Mouse (Mus musculus) ES-E14 (cell line): ENCODE measurements around the gene Tex14. TPM values are rescaled to one million over a fixed set of nuclear protein-coding genes. Genes with fewer than 3 reads are reported as not detected.
"Not testable (repeated sequence)": the region's sequence is repeated elsewhere in the genome, so short reads cannot be mapped to it uniquely, and the experiment has no call there.

Experiments used
- DNase-seq: peaks from one replicate; pipeline ENCODE4 v3.0.0-alpha.2; 2013; ENCODE audit warnings: low read depth, low spot score
- H3K27ac ChIP-seq: 2 replicates; pipeline ENCODE4 v1.5.1; 2012; ENCODE audit warnings: low read depth, mild to moderate bottlenecking, low read length, moderate library complexity, mixed read lengths; ENCODE audit not compliant: poor library complexity, insufficient read depth, severe bottlenecking
- H3K36me3 ChIP-seq: 2 replicates; pipeline ENCODE4 v1.6.1; 2012; ENCODE audit warnings: mild to moderate bottlenecking, low read length, moderate library complexity, mixed read lengths; ENCODE audit not compliant: control insufficient read depth, poor library complexity, insufficient read depth, severe bottlenecking
- H3K4me1 ChIP-seq, 2 experiments: fragments of 150-350 bp in 1 of 2; sonication (generic) in 1 of 2; 2 replicates each; pipeline ENCODE4 v1.6.1; 2012; ENCODE audit warnings: low read length in 2 of 2, mild to moderate bottlenecking in 1 of 2, mixed read lengths in 1 of 2; ENCODE audit not compliant: control insufficient read depth in 2 of 2, insufficient read depth in 2 of 2, poor library complexity in 1 of 2
- H3K4me3 ChIP-seq, 2 experiments: fragments of 150-350 bp in 1 of 2; sonication (generic) in 1 of 2; 2 replicates each; pipeline ENCODE4 v1.5.1; 2012; ENCODE audit warnings: low read length in 2 of 2, low read depth in 1 of 2, mild to moderate bottlenecking in 1 of 2, mixed read lengths in 1 of 2; ENCODE audit not compliant: insufficient read depth in 1 of 2, poor library complexity in 1 of 2, severe bottlenecking in 1 of 2
- H3K9ac ChIP-seq: 2 replicates; pipeline ENCODE4 v1.6.1; 2012; ENCODE audit warnings: low read depth, mild to moderate bottlenecking, low read length, mixed read lengths; ENCODE audit not compliant: poor library complexity, insufficient read depth, severe bottlenecking
- H3K9me3 ChIP-seq: fragments of 150-350 bp; sonication (generic); 2 replicates; pipeline ENCODE4 v1.6.1; 2012; ENCODE audit warnings: low read depth, mild to moderate bottlenecking, low read length; ENCODE audit not compliant: control insufficient read depth, insufficient read depth
- CHD2 ChIP-seq: IDR thresholded peaks from 2 replicates; pipeline ENCODE4 v1.6.1; 2014; ENCODE audit warnings: mild to moderate bottlenecking, low read depth, low read length, inconsistent platforms
- HCFC1 ChIP-seq: IDR thresholded peaks from 2 replicates; pipeline ENCODE4 v1.6.1; 2012; ENCODE audit warnings: low read length, inconsistent platforms, borderline replicate concordance; ENCODE audit not compliant: insufficient read depth
- MAFK ChIP-seq: IDR thresholded peaks from 2 replicates; pipeline ENCODE4 v1.6.1; 2014; ENCODE audit warnings: mild to moderate bottlenecking, low read depth, low read length, inconsistent platforms; ENCODE audit not compliant: insufficient read depth
- ZC3H11A ChIP-seq: IDR thresholded peaks from 2 replicates; pipeline ENCODE4 v1.6.1; 2012; ENCODE audit warnings: low read depth, mild to moderate bottlenecking, inconsistent platforms, low read length, borderline replicate concordance
- ZNF384 ChIP-seq: IDR thresholded peaks from 2 replicates; pipeline ENCODE4 v1.6.1; 2012; ENCODE audit warnings: low read depth, low read length, inconsistent platforms
- in situ Hi-C, 2 experiments: fragments of 600-800 bp; cut with MboI; formaldehyde crosslinking; loops; one replicate each; pipeline ENCODE4 v1.15.1; 2025; ENCODE audit warnings: low sequenced_read_pairs in 2 of 2, inconsistent platforms in 1 of 2; ENCODE audit not compliant: unreplicated experiment in 2 of 2
- total RNA-seq: library from RNA; depleted of rRNA; stranded (reverse); fragments of 300-350 nt; gene quantifications from 2 replicates; pipeline ENCODE4 v1.2.3, GENCODE M21; 2012

The Tex14 gene
- total RNA-seq, 1 experiment = 11.4 TPM

DNA sequence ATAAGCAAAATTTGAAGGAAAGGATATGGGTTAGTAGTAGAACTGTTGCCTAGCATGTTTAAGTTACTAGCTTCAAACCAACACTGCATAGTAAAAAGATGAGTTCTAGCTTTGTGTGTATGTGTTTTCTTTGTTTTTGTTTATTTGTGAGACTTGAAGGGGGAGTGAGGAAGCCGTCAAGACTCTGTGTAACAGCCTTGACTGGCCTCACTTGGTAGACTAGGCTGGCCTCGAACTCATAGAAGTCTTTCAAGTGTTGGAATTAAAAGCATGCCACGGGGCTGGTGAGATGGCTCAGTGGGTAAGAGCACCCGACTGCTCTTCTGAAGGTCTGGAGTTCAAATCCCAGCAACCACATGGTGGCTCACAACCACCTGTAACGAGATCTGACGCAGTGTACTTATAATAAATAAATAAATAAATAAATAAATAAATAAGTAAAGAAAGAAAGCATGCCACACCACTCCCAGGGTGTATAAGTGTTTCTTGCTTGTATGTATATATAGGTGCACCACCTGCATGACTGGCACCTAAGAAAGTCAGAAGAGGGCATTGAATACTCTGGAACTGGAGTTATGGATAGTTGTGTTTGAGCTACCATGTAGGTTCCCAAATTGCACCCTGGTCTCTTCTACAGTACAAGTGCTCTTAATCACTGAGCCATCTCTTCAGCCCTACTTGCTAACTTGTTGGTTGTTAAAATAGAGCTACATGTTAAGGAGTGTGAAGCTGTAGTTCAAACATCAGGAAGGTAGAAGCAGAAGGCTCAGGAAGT lies 18.9 kb downstream of the Tex14 start:
- H3K4me3 ChIP-seq = no peak overlapping the region
- no peak for DNase-seq
- in situ Hi-C loops = no loop called here
- no peaks in the 10 kb centered on the region; a peak in 2 of 4 replicates for H3K4me1 ChIP-seq
- no peak overlapping the region for H3K27ac ChIP-seq
- TF ChIP-seq ZNF384 (no peak), CHD2 (no peak), MAFK (no peak), HCFC1 (no peak), ZC3H11A (no peak)
- no peaks in the 10 kb centered on the region for H3K36me3 ChIP-seq
- H3K9ac ChIP-seq = no peak overlapping the region
- H3K9me3 ChIP-seq = no peaks in the 10 kb centered on the region

DNA sequence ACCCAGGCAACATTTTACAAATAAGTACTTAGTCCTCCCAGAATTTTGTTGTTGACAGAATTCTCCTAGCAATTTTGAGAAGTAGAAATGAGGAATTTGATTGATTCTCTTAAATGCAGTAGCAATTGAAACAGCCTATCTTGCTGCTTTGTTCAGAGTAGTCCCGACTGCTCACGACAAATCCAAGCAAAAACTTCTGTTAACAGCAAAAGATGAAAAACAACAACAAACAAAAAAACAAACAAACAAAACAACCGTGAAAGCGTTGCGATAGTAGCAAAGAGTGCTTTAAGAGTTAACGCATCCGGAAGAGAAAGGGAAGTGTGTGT lies 21.2 kb downstream of the Tex14 start:
- Histone ChIP-seq H3K4me3 (peak overlapping the region; percentile 32 to 35), H3K4me1 (no peaks in the 10 kb centered on the region; a peak in 2 of 4 replicates), H3K9me3 (no peaks in the 10 kb centered on the region), H3K36me3 (no peaks in the 10 kb centered on the region), H3K9ac (no peak overlapping the region), H3K27ac (no peak overlapping the region)
- TF ChIP-seq HCFC1 (no peak), MAFK (no peak), ZNF384 (no peak), CHD2 (no peak), ZC3H11A (no peak)
- no peak for DNase-seq
- in situ Hi-C loops = no loop called here

DNA sequence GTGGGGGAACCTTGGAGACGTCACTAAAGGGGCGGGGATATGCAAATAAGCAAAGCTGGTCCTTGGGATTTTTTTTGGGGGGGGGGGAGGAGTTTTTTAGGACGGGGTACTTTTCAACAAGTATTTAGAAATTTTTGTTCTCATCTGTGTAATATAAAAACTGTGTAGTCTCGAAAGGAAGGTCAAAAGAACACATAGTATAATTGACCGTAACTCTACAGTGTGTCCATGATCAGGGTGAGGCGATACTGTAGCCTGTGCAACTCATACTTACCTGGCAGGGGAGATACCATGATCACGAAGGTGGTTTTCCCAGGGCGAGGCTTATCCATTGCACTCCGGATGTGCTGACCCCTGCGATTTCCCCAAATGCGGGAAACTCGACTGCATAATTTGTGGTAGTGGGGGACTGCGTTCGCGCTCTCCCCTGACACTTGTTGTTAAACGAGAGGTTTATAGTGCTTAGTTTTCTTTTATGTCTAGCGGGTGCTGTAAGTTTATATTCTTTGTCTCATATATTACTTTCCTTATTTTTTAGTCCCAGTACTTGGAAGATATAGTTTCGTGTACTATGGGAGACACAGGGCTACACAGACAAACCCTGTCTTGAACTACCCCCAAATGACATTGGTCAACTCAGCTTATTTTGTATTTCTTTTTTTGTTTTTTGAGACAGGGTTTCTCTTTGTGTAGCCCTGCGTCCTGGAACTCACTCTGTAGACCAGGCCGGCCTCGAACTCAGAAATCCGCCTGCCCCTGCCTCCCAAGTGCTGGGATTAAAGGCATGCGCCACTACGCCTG lies 21.8 kb downstream of the Tex14 start:
- H3K9ac ChIP-seq, H3K36me3 ChIP-seq, H3K9me3 ChIP-seq, H3K4me1 ChIP-seq, in situ Hi-C loops: not testable (repeated sequence)
- peak overlapping the region; percentile 31; the same call in 1 of the 2 replicates for H3K27ac ChIP-seq
- peak; percentile 82 for DNase-seq
- TF ChIP-seq HCFC1 (peak; percentile 85), ZNF384 (peak; percentile 57; the same call in 1 of the 2 replicates), MAFK (peak; percentile 66)
- H3K4me3 ChIP-seq = peak overlapping the region; percentile 32 to 35; a peak in 3 of 4 replicates

DNA sequence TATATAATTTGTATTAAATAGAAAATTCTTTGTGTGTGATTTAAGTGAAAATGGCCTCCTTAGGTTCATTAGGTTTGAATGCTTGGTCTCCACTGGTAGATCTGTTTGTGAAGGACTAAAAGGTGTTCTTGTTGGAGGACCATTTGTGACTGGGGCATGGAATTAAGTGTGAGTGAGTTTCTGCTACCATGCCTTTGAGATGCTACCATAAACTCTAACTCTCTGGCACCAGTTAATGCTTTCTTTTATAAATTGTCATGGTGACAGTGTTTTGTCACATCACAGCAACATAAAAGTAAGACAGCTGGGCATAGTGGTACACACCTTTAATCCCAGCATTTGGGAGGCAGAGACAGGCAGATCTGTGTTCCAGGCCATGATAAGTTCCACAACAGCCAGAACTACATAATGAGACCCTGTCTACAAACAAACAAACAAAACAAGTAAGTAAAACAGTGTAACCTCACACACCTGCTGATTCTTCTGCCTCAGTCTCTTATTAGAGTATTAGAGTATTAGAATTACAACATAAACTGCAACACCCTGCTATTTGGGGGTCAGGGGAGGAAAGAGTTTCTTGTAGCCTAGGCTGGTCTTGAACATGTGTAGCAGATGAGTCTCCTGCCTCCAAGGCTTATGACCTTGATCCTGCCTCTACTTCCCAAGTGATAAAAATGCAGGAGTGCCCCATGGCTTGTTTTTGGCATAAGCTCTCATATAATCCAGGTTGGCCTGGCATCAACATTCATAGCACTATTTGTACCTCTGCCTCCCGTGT lies 22.6 kb downstream of the Tex14 start:
- Histone ChIP-seq H3K27ac (peak overlapping the region; percentile 31; the same call in 1 of the 2 replicates), H3K4me1 (no peaks in the 10 kb centered on the region), H3K4me3 (no peak overlapping the region), H3K9ac (no peak overlapping the region), H3K36me3 (no peaks in the 10 kb centered on the region), H3K9me3 (no peaks in the 10 kb centered on the region)
- DNase-seq = no peak
- TF ChIP-seq ZNF384 (no peak), MAFK (no peak), ZC3H11A (no peak), CHD2 (no peak), HCFC1 (no peak)
- in situ Hi-C loops = no loop called here
